Mouse (Mus musculus): ENCODE measurements at regions not wholly inside any gene's neighbourhood (a gene's known extent, or its start where the extent isn't known, plus 50 kb on each side); places are given as distances from the start of the nearest gene placed in this dataset.

DNA sequence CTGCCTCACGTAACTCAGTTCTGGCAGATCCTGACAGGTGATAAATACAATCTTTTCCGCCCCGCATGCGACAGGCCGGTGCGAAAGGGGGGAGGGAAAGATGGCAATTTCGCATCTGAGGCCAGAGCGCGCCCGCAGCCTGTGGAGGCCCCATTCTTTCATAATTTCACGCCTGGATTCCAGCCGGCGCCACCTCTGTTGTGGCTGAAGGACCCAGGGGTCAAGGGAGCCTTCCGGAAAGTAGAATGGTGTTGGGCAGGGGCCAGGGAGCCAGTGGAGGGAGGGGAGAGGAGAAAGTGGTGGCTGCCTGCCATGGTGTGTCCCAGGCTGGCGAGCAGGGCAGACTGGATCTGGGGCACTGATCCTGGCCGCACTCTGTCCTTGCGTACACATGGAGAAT lies 224.5 kb downstream of the Gm26897 start:
- no peaks in the 10 kb centered on the region for H3K9me3 ChIP-seq (ENCODE audit: control insufficient read depth, low read length)
- H3K4me3 ChIP-seq (ENCODE audit: low read depth, low read length), result peak overlapping the region; percentile 0; the same call in 1 of the 2 replicates
- no peak for ATAC-seq (ENCODE audit: low read depth)
- H3K4me2 ChIP-seq (ENCODE audit: low read depth, low read length), result peak overlapping the region; percentile 42
- no peak overlapping the region; the same call in 1 of the 2 replicates for H3K9ac ChIP-seq (ENCODE audit: low read depth, low read length)
- H3K36me3 ChIP-seq (ENCODE audit: control insufficient read depth, insufficient read depth, low read length), result no peaks in the 10 kb centered on the region
- WGBS, result 25% methylated on average over 16 of the region's 17 CpGs
- H3K4me1 ChIP-seq (ENCODE audit: control insufficient read depth, insufficient read depth, low read length), result 0 out of 2 replicates have a peak, but pooled peaks cover 4% of the 10 kb centered on the region
- H3K27me3 ChIP-seq (replicated peaks; ENCODE audit: control insufficient read depth, insufficient read depth, low read length), result no peaks in the 10 kb centered on the region
- H3K27ac ChIP-seq (replicated peaks; ENCODE audit: low read depth, low read length), result no peak overlapping the region
- peak; percentile 68 for DNase-seq (ENCODE audit: low spot score)

DNA sequence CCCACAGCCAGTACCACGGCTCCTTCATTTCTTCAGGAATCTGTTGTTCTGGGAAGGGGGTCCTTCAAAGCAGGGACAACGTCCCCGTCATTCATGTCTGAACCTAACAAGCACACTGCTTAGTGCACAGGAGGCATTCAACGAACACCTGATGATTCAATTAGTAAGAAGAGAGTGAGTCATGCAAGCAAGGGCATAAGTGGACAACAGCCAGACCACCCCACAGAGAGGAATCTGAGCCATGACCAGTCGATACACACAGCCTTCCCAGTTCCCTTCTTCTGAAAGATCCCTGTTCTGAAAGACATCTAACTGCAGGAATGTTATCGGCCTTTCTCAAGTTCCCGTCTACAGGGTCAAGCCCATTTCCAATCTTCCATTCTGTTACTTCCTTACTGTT lies 231.6 kb downstream of the Gm26897 start:
- no peak overlapping the region for H3K9ac ChIP-seq (ENCODE audit: low read depth, low read length)
- H3K4me1 ChIP-seq (ENCODE audit: control insufficient read depth, insufficient read depth, low read length), result no peaks in the 10 kb centered on the region
- H3K4me3 ChIP-seq (ENCODE audit: low read depth, low read length), result no peak overlapping the region
- H3K9me3 ChIP-seq (ENCODE audit: control insufficient read depth, low read length), result 0 out of 2 replicates have a peak, but pooled peaks cover 6% of the 10 kb centered on the region
- no peaks in the 10 kb centered on the region for H3K27me3 ChIP-seq (replicated peaks; ENCODE audit: control insufficient read depth, insufficient read depth, low read length)
- WGBS, result 80% methylated on average over 7 of the region's 7 CpGs
- no peak overlapping the region for H3K4me2 ChIP-seq (ENCODE audit: low read depth, low read length)
- no peaks in the 10 kb centered on the region for H3K36me3 ChIP-seq (ENCODE audit: control insufficient read depth, insufficient read depth, low read length)
- no peak overlapping the region for H3K27ac ChIP-seq (replicated peaks; ENCODE audit: low read depth, low read length)
- DNase-seq (ENCODE audit: low spot score) (no peak), ATAC-seq (ENCODE audit: low read depth) (no peak)

DNA sequence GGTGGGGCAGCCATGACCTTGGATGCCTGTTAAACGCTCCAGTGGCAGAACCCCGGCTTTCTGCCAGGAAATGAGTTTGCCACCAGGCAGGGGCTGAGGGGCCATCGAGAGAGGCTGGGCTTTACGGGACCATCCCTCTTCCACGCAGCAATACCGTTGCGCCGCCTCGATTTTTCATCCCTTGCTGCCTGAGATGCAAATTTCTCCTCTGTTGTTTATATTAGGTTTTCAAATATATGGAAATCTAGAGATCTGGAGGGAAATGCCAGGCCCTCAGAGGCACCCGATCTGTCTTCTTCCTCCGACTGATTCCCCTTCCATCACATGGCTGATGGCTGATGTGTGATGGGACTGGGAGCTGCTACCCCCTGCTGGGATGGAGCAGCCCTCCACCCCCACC lies 234.4 kb downstream of the Gm26897 start:
- Histone ChIP-seq H3K27me3 (replicated peaks; ENCODE audit: control insufficient read depth, insufficient read depth, low read length) (no peaks in the 10 kb centered on the region), H3K27ac (replicated peaks; ENCODE audit: low read depth, low read length) (no peak overlapping the region), H3K4me3 (ENCODE audit: low read depth, low read length) (no peak overlapping the region), H3K36me3 (ENCODE audit: control insufficient read depth, insufficient read depth, low read length) (no peaks in the 10 kb centered on the region), H3K9ac (ENCODE audit: low read depth, low read length) (no peak overlapping the region), H3K4me2 (ENCODE audit: low read depth, low read length) (no peak overlapping the region), H3K4me1 (ENCODE audit: control insufficient read depth, insufficient read depth, low read length) (no peaks in the 10 kb centered on the region), H3K9me3 (ENCODE audit: control insufficient read depth, low read length) (0 out of 2 replicates have a peak, but pooled peaks cover 6% of the 10 kb centered on the region)
- 53% methylated on average over 11 of the region's 11 CpGs for WGBS
- no peak for ATAC-seq (ENCODE audit: low read depth)
- DNase-seq (ENCODE audit: low spot score), result no peak

DNA sequence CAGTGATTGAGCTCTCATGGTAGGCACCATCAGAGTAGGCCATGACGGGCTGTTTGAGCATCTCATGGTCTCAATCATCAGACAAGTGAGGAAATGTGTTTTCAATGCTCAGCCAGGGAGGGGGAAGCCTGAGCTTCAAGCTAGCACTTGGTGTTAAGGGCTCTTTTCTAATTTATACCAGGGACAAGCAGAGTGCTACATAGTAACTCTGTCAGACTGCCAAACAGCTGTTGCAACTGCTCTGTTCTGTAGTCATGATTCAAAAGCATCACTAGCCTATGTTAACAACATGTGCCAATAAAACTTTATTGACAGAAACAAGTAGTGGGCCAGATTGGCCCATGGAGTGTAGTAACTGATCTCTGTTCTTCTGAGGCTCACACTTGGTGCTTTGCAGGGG lies 235.0 kb downstream of the Gm26897 start:
- Histone ChIP-seq H3K4me1 (ENCODE audit: control insufficient read depth, insufficient read depth, low read length) (no peaks in the 10 kb centered on the region), H3K27me3 (replicated peaks; ENCODE audit: control insufficient read depth, insufficient read depth, low read length) (no peaks in the 10 kb centered on the region), H3K4me2 (ENCODE audit: low read depth, low read length) (no peak overlapping the region), H3K36me3 (ENCODE audit: control insufficient read depth, insufficient read depth, low read length) (no peaks in the 10 kb centered on the region), H3K9me3 (ENCODE audit: control insufficient read depth, low read length) (0 out of 2 replicates have a peak, but pooled peaks cover 6% of the 10 kb centered on the region), H3K27ac (replicated peaks; ENCODE audit: low read depth, low read length) (no peak overlapping the region), H3K4me3 (ENCODE audit: low read depth, low read length) (no peak overlapping the region), H3K9ac (ENCODE audit: low read depth, low read length) (no peak overlapping the region)
- DNase-seq (ENCODE audit: low spot score), result peak; percentile 55
- WGBS, result 67% methylated on average over 1 of the region's 1 CpGs
- ATAC-seq (ENCODE audit: low read depth), result no peak

DNA sequence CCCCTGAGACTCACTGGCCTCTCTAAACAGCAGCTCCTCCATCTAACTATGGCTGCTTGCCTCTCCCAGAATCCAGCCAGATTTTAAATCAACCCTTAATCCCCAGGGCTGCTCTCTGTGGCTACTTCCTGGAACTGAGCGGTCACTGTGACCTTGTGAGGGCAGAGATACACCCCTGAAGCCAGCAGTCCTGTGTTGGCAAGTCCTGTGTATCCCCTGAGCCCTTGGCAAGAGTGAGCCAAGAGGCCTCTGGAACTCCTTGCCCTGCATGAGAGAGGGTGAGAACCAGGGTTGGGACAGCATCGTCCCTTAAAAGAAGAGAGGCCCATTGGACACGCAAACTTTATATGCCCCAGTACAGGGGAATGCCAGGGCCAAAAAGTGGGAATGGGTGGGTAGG lies 237.5 kb downstream of the Gm26897 start:
- DNase-seq (ENCODE audit: low spot score) (no peak), ATAC-seq (ENCODE audit: low read depth) (no peak)
- H3K4me3 ChIP-seq (ENCODE audit: low read depth, low read length), result no peak overlapping the region

DNA sequence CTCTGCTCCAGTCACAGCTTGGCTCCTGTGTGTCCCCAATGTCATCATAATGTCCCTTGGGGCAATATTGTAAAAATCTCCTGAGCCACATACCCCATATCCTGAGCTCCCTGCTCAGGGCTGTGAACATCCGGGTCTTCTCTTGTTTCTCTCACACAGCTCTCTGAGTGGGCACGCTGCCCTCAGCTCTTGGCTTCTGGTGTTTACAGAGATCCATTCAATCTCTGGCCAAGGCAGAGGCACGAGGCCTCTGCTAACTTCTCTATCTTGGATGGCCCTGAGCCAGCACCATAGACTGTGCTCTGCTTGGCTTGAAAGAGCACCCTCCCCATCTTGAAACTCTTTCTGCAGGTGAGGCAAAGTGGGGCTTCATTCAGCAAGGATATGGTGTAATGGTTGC lies 238.2 kb downstream of the Gm26897 start:
- no peak for ATAC-seq (ENCODE audit: low read depth)
- DNase-seq (ENCODE audit: low spot score), result no peak
- H3K4me3 ChIP-seq (ENCODE audit: low read depth, low read length), result no peak overlapping the region
- 50% methylated on average over 3 of the region's 3 CpGs for WGBS
- no peaks in the 10 kb centered on the region for H3K4me1 ChIP-seq (ENCODE audit: control insufficient read depth, insufficient read depth, low read length)
- no peak overlapping the region for H3K4me2 ChIP-seq (ENCODE audit: low read depth, low read length)
- H3K9ac ChIP-seq (ENCODE audit: low read depth, low read length), result no peak overlapping the region
- H3K9me3 ChIP-seq (ENCODE audit: control insufficient read depth, low read length), result peaks cover 8% of the 10 kb centered on the region; the same call in 1 of the 2 replicates
- no peaks in the 10 kb centered on the region for H3K27me3 ChIP-seq (replicated peaks; ENCODE audit: control insufficient read depth, insufficient read depth, low read length)
- H3K27ac ChIP-seq (replicated peaks; ENCODE audit: low read depth, low read length), result no peak overlapping the region
- no peaks in the 10 kb centered on the region for H3K36me3 ChIP-seq (ENCODE audit: control insufficient read depth, insufficient read depth, low read length)

More for the DNA sequence above, 237.5 kb downstream of the Gm26897 start:
- no peaks in the 10 kb centered on the region for H3K27me3 ChIP-seq (replicated peaks; ENCODE audit: control insufficient read depth, insufficient read depth, low read length)
- no peaks in the 10 kb centered on the region for H3K36me3 ChIP-seq (ENCODE audit: control insufficient read depth, insufficient read depth, low read length)
- H3K9ac ChIP-seq (ENCODE audit: low read depth, low read length), result no peak overlapping the region
- peaks cover 9% of the 10 kb centered on the region; the same call in 1 of the 2 replicates for H3K9me3 ChIP-seq (ENCODE audit: control insufficient read depth, low read length)
- no peaks in the 10 kb centered on the region for H3K4me1 ChIP-seq (ENCODE audit: control insufficient read depth, insufficient read depth, low read length)
- H3K4me2 ChIP-seq (ENCODE audit: low read depth, low read length), result no peak overlapping the region
- H3K27ac ChIP-seq (replicated peaks; ENCODE audit: low read depth, low read length), result no peak overlapping the region
- WGBS, result 82% methylated on average over 3 of the region's 3 CpGs

DNA sequence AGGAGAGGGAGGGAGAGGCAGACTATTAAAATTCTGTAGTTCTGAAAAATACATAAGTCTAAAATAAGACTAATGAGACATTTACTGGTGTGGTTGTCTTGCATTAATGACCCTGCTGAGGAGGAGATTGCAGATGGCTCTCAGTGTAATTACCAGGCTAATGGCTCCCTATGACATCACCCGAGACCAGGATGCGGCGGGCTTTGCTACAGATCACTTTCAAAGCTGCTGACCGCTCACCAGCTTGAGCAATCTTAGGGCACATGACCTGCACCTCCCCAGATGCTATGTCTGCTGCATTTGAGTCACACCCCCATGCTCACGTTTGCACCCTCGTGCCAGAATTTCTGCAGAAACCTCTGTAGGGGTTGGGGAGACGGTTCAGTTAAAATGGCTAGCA lies 242.0 kb downstream of the Gm26897 start:
- Histone ChIP-seq H3K27me3 (replicated peaks; ENCODE audit: control insufficient read depth, insufficient read depth, low read length) (no peaks in the 10 kb centered on the region), H3K4me1 (ENCODE audit: control insufficient read depth, insufficient read depth, low read length) (no peaks in the 10 kb centered on the region), H3K27ac (replicated peaks; ENCODE audit: low read depth, low read length) (no peak overlapping the region), H3K36me3 (ENCODE audit: control insufficient read depth, insufficient read depth, low read length) (no peaks in the 10 kb centered on the region), H3K4me2 (ENCODE audit: low read depth, low read length) (no peak overlapping the region), H3K4me3 (ENCODE audit: low read depth, low read length) (no peak overlapping the region), H3K9ac (ENCODE audit: low read depth, low read length) (no peak overlapping the region), H3K9me3 (ENCODE audit: control insufficient read depth, low read length) (peaks cover 8% of the 10 kb centered on the region; the same call in 1 of the 2 replicates)
- ATAC-seq (ENCODE audit: low read depth) (no peak), DNase-seq (ENCODE audit: low spot score) (no peak)
- 43% methylated on average over 7 of the region's 7 CpGs for WGBS

DNA sequence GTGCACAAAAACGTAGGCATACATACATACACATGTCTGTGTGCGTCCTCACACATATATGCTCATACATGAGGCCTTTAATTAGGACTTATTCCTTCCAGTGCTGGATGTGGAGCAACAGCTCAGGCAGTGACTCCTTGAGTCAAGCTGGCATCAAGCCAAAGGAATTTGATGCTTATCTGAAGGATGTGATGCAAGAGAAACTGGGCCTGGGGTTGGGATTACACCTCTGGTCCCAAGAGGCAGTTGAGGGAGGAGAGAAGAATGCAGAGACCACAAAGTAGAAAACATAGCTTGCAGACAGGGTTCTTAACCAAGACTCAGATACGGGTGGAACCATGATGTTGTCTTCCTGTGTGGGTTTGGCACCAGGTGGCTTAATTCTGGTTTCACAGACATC lies 245.9 kb downstream of the Gm26897 start:
- no peak overlapping the region for H3K4me3 ChIP-seq (ENCODE audit: low read depth, low read length)
- no peak overlapping the region for H3K4me2 ChIP-seq (ENCODE audit: low read depth, low read length)
- no peaks in the 10 kb centered on the region for H3K27me3 ChIP-seq (replicated peaks; ENCODE audit: control insufficient read depth, insufficient read depth, low read length)
- no peak overlapping the region for H3K27ac ChIP-seq (replicated peaks; ENCODE audit: low read depth, low read length)
- 72% methylated on average over 3 of the region's 3 CpGs for WGBS
- no peaks in the 10 kb centered on the region for H3K36me3 ChIP-seq (ENCODE audit: control insufficient read depth, insufficient read depth, low read length)
- H3K4me1 ChIP-seq (ENCODE audit: control insufficient read depth, insufficient read depth, low read length), result no peaks in the 10 kb centered on the region
- peaks cover 8% of the 10 kb centered on the region; the same call in 1 of the 2 replicates for H3K9me3 ChIP-seq (ENCODE audit: control insufficient read depth, low read length)
- DNase-seq (ENCODE audit: low spot score) (peak; percentile 79), ATAC-seq (ENCODE audit: low read depth) (no peak)
- H3K9ac ChIP-seq (ENCODE audit: low read depth, low read length), result no peak overlapping the region

DNA sequence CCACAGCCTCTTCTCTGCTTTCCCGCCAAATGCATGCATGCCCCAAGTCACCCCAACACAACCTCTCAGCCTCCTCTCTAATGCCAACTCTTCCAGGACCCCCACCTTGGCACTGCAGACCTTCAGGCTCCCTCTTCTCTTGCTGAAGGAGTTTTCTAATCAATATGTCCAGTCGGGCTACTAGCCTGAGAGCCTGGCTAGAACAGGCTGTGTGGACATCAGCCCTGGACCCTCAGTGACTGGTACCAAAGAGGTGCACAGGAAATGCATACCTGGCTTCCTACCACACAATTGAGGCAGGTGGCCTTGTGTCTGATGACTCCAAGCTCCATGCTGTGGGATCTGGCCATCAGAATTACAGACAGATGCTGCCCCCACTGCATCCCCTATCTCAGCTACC lies 248.4 kb downstream of the Gm26897 start:
- Histone ChIP-seq H3K4me2 (ENCODE audit: low read depth, low read length) (no peak overlapping the region), H3K4me3 (ENCODE audit: low read depth, low read length) (no peak overlapping the region), H3K4me1 (ENCODE audit: control insufficient read depth, insufficient read depth, low read length) (no peaks in the 10 kb centered on the region), H3K9me3 (ENCODE audit: control insufficient read depth, low read length) (no peaks in the 10 kb centered on the region), H3K36me3 (ENCODE audit: control insufficient read depth, insufficient read depth, low read length) (no peaks in the 10 kb centered on the region), H3K9ac (ENCODE audit: low read depth, low read length) (no peak overlapping the region), H3K27ac (replicated peaks; ENCODE audit: low read depth, low read length) (no peak overlapping the region), H3K27me3 (replicated peaks; ENCODE audit: control insufficient read depth, insufficient read depth, low read length) (no peaks in the 10 kb centered on the region)
- DNase-seq (ENCODE audit: low spot score) (no peak), ATAC-seq (ENCODE audit: low read depth) (no peak)
- 90% methylated on average over 2 of the region's 2 CpGs for WGBS
